In the genomic region with DNA sequence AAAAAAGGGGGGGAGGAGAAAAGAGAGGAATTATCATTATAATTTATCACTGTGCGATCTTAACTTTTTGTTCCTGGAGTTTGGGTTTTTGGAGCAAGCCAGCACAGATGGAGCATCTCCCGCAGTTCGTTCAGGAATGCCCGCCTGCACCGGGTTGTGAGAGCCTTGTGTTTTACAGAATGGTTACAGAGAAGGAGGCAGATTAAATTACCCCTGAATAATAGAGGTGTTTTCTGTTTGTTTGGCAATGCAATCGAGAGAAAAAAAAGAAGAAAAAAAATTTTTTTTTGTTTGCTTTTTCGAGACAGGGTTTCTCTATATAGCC, we compare ENCODE assay signal across 27 mouse cellular contexts.
DNase-seq lines count a peak whose midpoint lies in the region; ATAC-seq lines count a peak whose summit lies in the region.
"Had no signal": no experiment of that assay in that cellular context is flagged by ENCODE, and none has a peak within 500 bp of the region (broad histone marks: within the 10 kb centered on the region; RNA-seq: fewer than 3 reads in every experiment).

No protein-coding gene starts in this region.

- H3K27ac ChIP-seq in heart, embryonic 10.5 days: peak overlapping the region; percentile 67
- H3K27ac ChIP-seq in kidney, embryonic 16.5 days (ENCODE audit: low read length): 0 out of 2 replicates have a peak overlapping the region, but pooled peaks have one; percentile 75
- H3K27ac ChIP-seq in kidney, embryonic 14.5 days (ENCODE audit: low read depth, low read length): no peak overlapping the region
- H3K27ac ChIP-seq in macrophage: peak overlapping the region; percentile 76
- H3K27ac ChIP-seq: embryonic facial prominence, embryonic 13.5 days; forebrain, embryonic 12.5 days; forebrain, embryonic 15.5 days; hindbrain, embryonic 14.5 days; hindbrain, postnatal 0 days had no signal

- 67% methylated on average over 7 of the region's 7 CpGs for WGBS in heart, embryonic 10.5 days
- 64% methylated on average over 7 of the region's 7 CpGs for whole genome bisulfite sequencing in kidney, embryonic 16.5 days
- WGBS in kidney, embryonic 14.5 days: 67% methylated on average over 7 of the region's 7 CpGs
- 92% methylated on average over 7 of the region's 7 CpGs for WGBS in macrophage (ENCODE audit: missing documents)

- no peak overlapping the region for H3K4me2 ChIP-seq in kidney, embryonic 16.5 days (replicated peaks; ENCODE audit: low read depth, low read length)
- H3K4me2 ChIP-seq in kidney, embryonic 14.5 days (replicated peaks; ENCODE audit: low read depth, low read length): no peak overlapping the region
- H3K4me2 ChIP-seq: forebrain, embryonic 12.5 days; forebrain, embryonic 15.5 days; hindbrain, embryonic 14.5 days had no signal

- DNase-seq in heart, embryonic 10.5 days (ENCODE audit: low spot score): no peak
- DNase-seq in heart, adult 9 months (ENCODE audit: low spot score in 2 of 2): no peak
- no peak for DNase-seq in kidney, adult 11 months
- peak; percentile 56 to 66 for DNase-seq in kidney, postnatal 4 days
- DNase-seq in lung, postnatal 25 days (ENCODE audit: low spot score): no peak
- DNase-seq: B cell, adult 2 months; cerebellum, adult 11-12 months; cerebellum, adult 8-10 months; cerebellum, postnatal 10 days; cerebellum, postnatal 36 days; gastrocnemius, postnatal 25 days; heart, adult 18-20 months; heart, postnatal 4 days had no signal

- peaks cover 47% of the 10 kb centered on the region for H3K4me1 ChIP-seq in heart, embryonic 10.5 days
- H3K4me1 ChIP-seq in kidney, embryonic 16.5 days (ENCODE audit: insufficient read depth, low read length): peaks cover 43% of the 10 kb centered on the region
- peaks cover 31% of the 10 kb centered on the region for H3K4me1 ChIP-seq in kidney, embryonic 14.5 days (ENCODE audit: control insufficient read depth, insufficient read depth, low read length)

- H3K36me3 ChIP-seq in heart, embryonic 10.5 days: 0 out of 2 replicates have a peak, but pooled peaks cover 3% of the 10 kb centered on the region
- no peaks in the 10 kb centered on the region for H3K36me3 ChIP-seq in kidney, embryonic 16.5 days (ENCODE audit: insufficient read depth, low read length)
- H3K36me3 ChIP-seq in kidney, embryonic 14.5 days (ENCODE audit: control insufficient read depth, insufficient read depth, low read length): no peaks in the 10 kb centered on the region
- no peaks in the 10 kb centered on the region for H3K36me3 ChIP-seq in macrophage (ENCODE audit: inconsistent target)
- H3K36me3 ChIP-seq: embryonic facial prominence, embryonic 10.5 days; embryonic facial prominence, embryonic 13.5 days; forebrain, embryonic 12.5 days; forebrain, embryonic 15.5 days; G1E; heart, embryonic 15.5 days had no signal

- H3K9ac ChIP-seq in kidney, embryonic 16.5 days (replicated peaks; ENCODE audit: low read length): no peak overlapping the region
- H3K9ac ChIP-seq in kidney, embryonic 14.5 days (ENCODE audit: low read depth, low read length): no peak overlapping the region
- H3K9ac ChIP-seq: embryonic facial prominence, embryonic 13.5 days; forebrain, embryonic 12.5 days; forebrain, embryonic 15.5 days; heart, embryonic 15.5 days; hindbrain, embryonic 14.5 days had no signal

- ATAC-seq in kidney, embryonic 16.5 days (ENCODE audit: low FRiP score, low TSS enrichment): no peak
- ATAC-seq in kidney, embryonic 14.5 days (ENCODE audit: low FRiP score, low TSS enrichment): no peak
- ATAC-seq: forebrain, embryonic 15.5 days; hindbrain, postnatal 0 days had no signal

- no peaks in the 10 kb centered on the region for H3K79me2 ChIP-seq in macrophage (ENCODE audit: inconsistent target)

- no peaks in the 10 kb centered on the region for H3K9me3 ChIP-seq in heart, embryonic 10.5 days
- peaks cover 6% of the 10 kb centered on the region; the same call in 1 of the 2 replicates for H3K9me3 ChIP-seq in kidney, embryonic 16.5 days (ENCODE audit: low read length)
- 0 out of 2 replicates have a peak, but pooled peaks cover 2% of the 10 kb centered on the region for H3K9me3 ChIP-seq in kidney, embryonic 14.5 days (ENCODE audit: control insufficient read depth, low read length)
- H3K9me3 ChIP-seq: embryonic facial prominence, embryonic 13.5 days; forebrain, embryonic 12.5 days; forebrain, embryonic 15.5 days; heart, embryonic 15.5 days had no signal

- H3K4me3 ChIP-seq in heart, embryonic 10.5 days: no peak overlapping the region
- H3K4me3 ChIP-seq in kidney, embryonic 16.5 days (ENCODE audit: low read length): no peak overlapping the region
- H3K4me3 ChIP-seq in kidney, embryonic 14.5 days (ENCODE audit: low read length): no peak overlapping the region
- no peak overlapping the region for H3K4me3 ChIP-seq in macrophage (ENCODE audit: inconsistent target)
- H3K4me3 ChIP-seq: embryonic facial prominence, embryonic 13.5 days; erythroblast, embryonic 14.5 days; forebrain, embryonic 12.5 days; forebrain, embryonic 15.5 days; heart, embryonic 15.5 days had no signal

- H3K27me3 ChIP-seq in heart, embryonic 10.5 days (ENCODE audit: insufficient read depth, poor library complexity, severe bottlenecking): no peaks in the 10 kb centered on the region
- H3K27me3 ChIP-seq in kidney, embryonic 16.5 days (ENCODE audit: insufficient read depth, low read length): no peaks in the 10 kb centered on the region
- no peaks in the 10 kb centered on the region for H3K27me3 ChIP-seq in kidney, embryonic 14.5 days (ENCODE audit: control insufficient read depth, insufficient read depth, low read length)
- H3K27me3 ChIP-seq: CH12.LX; forebrain, embryonic 15.5 days; heart, embryonic 15.5 days; Patski had no signal

Comparison
In these comparisons a context has a peak if more than half of its experiments do, and no peak if none do; other contexts are left out.
1. DNase-seq: peak in kidney, postnatal 4 days (2 of 2); none in heart, embryonic 10.5 days (single experiment), heart, adult 9 months (0 of 2), kidney, adult 11 months (single experiment) and lung, postnatal 25 days (single experiment).